Mouse (Mus musculus): Measurements from ENCODE around the gene Gm37240.

DNA sequence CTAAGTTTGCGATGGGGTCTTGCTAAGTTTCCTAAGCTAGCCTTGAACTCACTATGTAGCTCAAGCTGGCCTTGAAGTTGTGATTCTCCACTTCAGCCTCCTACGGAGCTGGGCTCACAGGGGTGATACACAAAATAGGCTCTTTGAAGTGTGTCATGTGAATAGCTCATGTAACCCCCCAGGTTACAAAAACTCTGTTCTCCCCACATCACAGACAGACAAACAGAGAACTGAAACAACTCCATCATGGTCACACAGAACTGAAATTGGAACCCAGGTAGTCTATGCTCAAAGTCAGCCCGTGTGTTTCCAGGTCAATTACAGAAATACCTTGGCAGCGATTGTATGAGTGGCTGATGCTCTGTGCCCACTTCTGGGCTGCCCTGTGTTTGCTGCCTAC lies 1164.6 kb downstream of the Gm37240 start:
- no peak for TF ChIP-seq CTCF (IDR thresholded peaks at IDR 0.05; ENCODE audit: low read depth, low read length)
- TF ChIP-seq POLR2A (IDR thresholded peaks at IDR 0.05; ENCODE audit: insufficient read depth, low read length): no peak
- no peak for TF ChIP-seq EP300 (IDR thresholded peaks at IDR 0.05; ENCODE audit: insufficient read depth, low read depth, low read length)

Data from ES-Bruce4 (cell line).